Mouse (Mus musculus) midbrain, postnatal 0 days (tissue): ENCODE measurements at regions not wholly inside any gene's neighbourhood (a gene's known extent, or its start where the extent isn't known, plus 50 kb on each side); places are given as distances from the start of the nearest gene placed in this dataset.

Source experiments
- ATAC-seq: fragments of 200-750 bp; cut with Nextera tagmentation; 2 replicates; pipeline ENCODE4 v1.8.0; 2017; ENCODE audit warnings: moderate number of reproducible peaks, mild to moderate bottlenecking, moderate TSS enrichment, moderate library complexity; ENCODE audit not compliant: low FRiP score
- DNase-seq: peaks from one replicate; pipeline ENCODE4 v3.0.0-alpha.2; 2015; ENCODE audit warnings: low spot score
- H3K27ac ChIP-seq: fragments of 300-500 bp; sonication (generic); 2 replicates; pipeline ENCODE4 v1.5.1; 2014; ENCODE audit warnings: low read depth, mild to moderate bottlenecking, low read length, mixed read lengths
- H3K27me3 ChIP-seq: fragments of 300-500 bp; sonication (generic); 2 replicates; pipeline ENCODE4 v1.6.1; 2014; ENCODE audit warnings: low read length, control low read depth, mixed read lengths; ENCODE audit not compliant: insufficient read depth
- H3K36me3 ChIP-seq: fragments of 300-500 bp; sonication (generic); 2 replicates; pipeline ENCODE4 v1.6.1; 2014; ENCODE audit warnings: low read length, control low read depth, mixed read lengths; ENCODE audit not compliant: insufficient read depth
- H3K4me1 ChIP-seq: fragments of 300-500 bp; sonication (generic); 2 replicates; pipeline ENCODE4 v1.6.1; 2014; ENCODE audit warnings: mild to moderate bottlenecking, control low read depth, antibody characterized with exemption, low read length, mixed read lengths; ENCODE audit not compliant: insufficient read depth
- H3K4me2 ChIP-seq: fragments of 300-500 bp; sonication (generic); 2 replicates; pipeline ENCODE4 v1.6.1; 2014; ENCODE audit warnings: low read depth, mild to moderate bottlenecking, low read length, mixed read lengths; ENCODE audit not compliant: poor library complexity, severe bottlenecking
- H3K4me3 ChIP-seq: fragments of 300-500 bp; sonication (generic); 2 replicates; pipeline ENCODE4 v1.5.1; 2014; ENCODE audit warnings: low read depth, mild to moderate bottlenecking, low read length, moderate library complexity
- H3K9ac ChIP-seq: fragments of 300-500 bp; sonication (generic); replicated peaks from 2 replicates; pipeline ENCODE4 v1.6.1; 2014; ENCODE audit warnings: mild to moderate bottlenecking, low read length, moderate library complexity, mixed read lengths; ENCODE audit not compliant: poor library complexity, severe bottlenecking
- H3K9me3 ChIP-seq: fragments of 300-500 bp; sonication (generic); 2 replicates; pipeline ENCODE4 v1.6.1; 2016; ENCODE audit warnings: low read length, control low read depth
- CTCF ChIP-seq: IDR thresholded peaks from 2 replicates; pipeline ENCODE4 v1.5.1; 2016; ENCODE audit warnings: antibody characterized with exemption, mild to moderate bottlenecking
- WGBS: fragments of 180-500 bp; shearing (Covaris S2); extraction: QIAGEN DNeasy Blood & Tissue Kit; methylation state at CpG from one replicate; pipeline ENCODE4 v1.1.7; 2014; 5-methylcytosine and 5-hydroxymethylcytosine counted together

- Histone ChIP-seq H3K27ac (no peak overlapping the region), H3K9ac (no peak overlapping the region), H3K4me3 (no peak overlapping the region), H3K36me3 (no peaks in the 10 kb centered on the region), H3K4me2 (no peak overlapping the region), H3K27me3 (no peaks in the 10 kb centered on the region), H3K4me1 (no peaks in the 10 kb centered on the region), H3K9me3 (no peaks in the 10 kb centered on the region)
- no peak for DNase-seq
- ATAC-seq = no peak
- no peak for TF ChIP-seq CTCF
- WGBS = 87% methylated on average over 2 of the region's 2 CpGs
Measured at GRCm38 (mm10) chr3:21484052-21484451, 592.4 kb upstream of the Tbl1xr1 start.

GRCm38 (mm10) chr3:21485454-21485853, 591.0 kb upstream of the Tbl1xr1 start:
- no peak overlapping the region for H3K27ac ChIP-seq
- DNase-seq (no peak), ATAC-seq (no peak)
- no peak for TF ChIP-seq CTCF
- no peak overlapping the region for H3K4me3 ChIP-seq
- H3K36me3 ChIP-seq = no peaks in the 10 kb centered on the region
- H3K4me2 ChIP-seq = no peak overlapping the region
- H3K9me3 ChIP-seq = no peaks in the 10 kb centered on the region
- H3K27me3 ChIP-seq = no peaks in the 10 kb centered on the region
- no peak overlapping the region for H3K9ac ChIP-seq
- no peaks in the 10 kb centered on the region for H3K4me1 ChIP-seq

GRCm38 (mm10) chr3:21489547-21489946, 586.9 kb upstream of the Tbl1xr1 start:
- ATAC-seq = no peak
- WGBS = 87% methylated on average over 1 of the region's 1 CpGs
- no peaks in the 10 kb centered on the region for H3K4me1 ChIP-seq
- no peak for DNase-seq
- no peaks in the 10 kb centered on the region for H3K27me3 ChIP-seq
- no peaks in the 10 kb centered on the region for H3K36me3 ChIP-seq
- TF ChIP-seq CTCF = no peak
- no peak overlapping the region for H3K9ac ChIP-seq
- no peak overlapping the region for H3K27ac ChIP-seq
- H3K4me3 ChIP-seq = no peak overlapping the region
- no peak overlapping the region for H3K4me2 ChIP-seq
- H3K9me3 ChIP-seq = no peaks in the 10 kb centered on the region

- Histone ChIP-seq H3K4me1 (no peaks in the 10 kb centered on the region), H3K36me3 (no peaks in the 10 kb centered on the region), H3K4me2 (no peak overlapping the region), H3K9me3 (no peaks in the 10 kb centered on the region), H3K27ac (no peak overlapping the region), H3K9ac (no peak overlapping the region), H3K27me3 (no peaks in the 10 kb centered on the region), H3K4me3 (no peak overlapping the region)
- WGBS = 69% methylated on average over 3 of the region's 3 CpGs
- DNase-seq (no peak), ATAC-seq (no peak)
- TF ChIP-seq CTCF = no peak
Measured at GRCm38 (mm10) chr3:21492413-21492812, 584.0 kb upstream of the Tbl1xr1 start.

- no peaks in the 10 kb centered on the region for H3K9me3 ChIP-seq
- no peaks in the 10 kb centered on the region for H3K27me3 ChIP-seq
- H3K9ac ChIP-seq = no peak overlapping the region
- ATAC-seq = no peak
- WGBS = 77% methylated on average over 6 of the region's 6 CpGs
- no peak overlapping the region for H3K27ac ChIP-seq
- H3K36me3 ChIP-seq = no peaks in the 10 kb centered on the region
- no peak overlapping the region for H3K4me3 ChIP-seq
- DNase-seq = no peak
- no peaks in the 10 kb centered on the region for H3K4me1 ChIP-seq
- TF ChIP-seq CTCF = no peak
- no peak overlapping the region for H3K4me2 ChIP-seq
Measured at GRCm38 (mm10) chr3:21493384-21493783, 583.1 kb upstream of the Tbl1xr1 start.

GRCm38 (mm10) chr3:21494904-21495303, 581.5 kb upstream of the Tbl1xr1 start:
- no peak overlapping the region for H3K4me2 ChIP-seq
- H3K9me3 ChIP-seq = no peaks in the 10 kb centered on the region
- no peak overlapping the region for H3K4me3 ChIP-seq
- 0 out of 2 replicates have a peak, but pooled peaks have one; percentile 58 for ATAC-seq
- 32% methylated on average over 3 of the region's 3 CpGs for WGBS
- no peak overlapping the region for H3K9ac ChIP-seq
- DNase-seq = peak; percentile 36
- no peaks in the 10 kb centered on the region for H3K27me3 ChIP-seq
- peak overlapping the region; percentile 49; the same call in 1 of the 2 replicates for H3K27ac ChIP-seq
- no peaks in the 10 kb centered on the region for H3K36me3 ChIP-seq
- no peaks in the 10 kb centered on the region for H3K4me1 ChIP-seq
- TF ChIP-seq CTCF = no peak
